ENCODE assay signal across 8 mouse cellular contexts in the genomic region with DNA sequence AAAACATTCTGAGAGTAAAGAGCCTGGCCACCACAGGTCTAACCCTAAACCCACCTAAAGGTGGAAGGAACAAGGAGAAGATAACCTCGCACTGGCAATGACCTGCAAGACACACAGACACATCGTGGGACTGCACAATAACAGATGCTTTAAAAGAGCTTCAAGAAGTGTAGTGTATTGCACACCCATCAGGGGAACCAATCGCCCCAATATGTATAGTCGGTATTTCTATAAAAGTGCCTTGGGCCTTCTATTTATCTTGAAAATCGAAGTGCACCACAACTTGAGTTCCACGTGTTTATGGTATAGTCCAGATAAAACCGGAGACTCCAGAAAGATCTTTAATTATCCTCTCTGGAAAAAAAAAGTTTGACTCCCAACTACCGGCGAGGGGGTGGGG. TPM values are rescaled to one million over a fixed set of nuclear protein-coding genes. Genes with fewer than 3 reads are reported as not detected.
DNase-seq lines count a peak whose midpoint lies in the region; ATAC-seq and TF ChIP-seq lines count a peak whose summit lies in the region.

No protein-coding gene starts in this region.

- H3K9me3 ChIP-seq in hindbrain, embryonic 15.5 days: no peaks in the 10 kb centered on the region
- H3K9me3 ChIP-seq in midbrain, postnatal 0 days (ENCODE audit: low read length): no peaks in the 10 kb centered on the region

- DNase-seq in lung, adult 2 months: no peak
- no peak for DNase-seq in lung, postnatal 4 days
- peak; percentile 13 for DNase-seq in embryo, embryonic 11.5 days (ENCODE audit: low read depth, low spot score)
- DNase-seq in midbrain, postnatal 0 days (ENCODE audit: low spot score): no peak
- no peak for DNase-seq in right cerebral cortex, postnatal 14 days
- DNase-seq in left cerebral cortex, postnatal 14 days (ENCODE audit: low spot score in 2 of 2): no peak
- no peak for DNase-seq in spleen, postnatal 36 days (ENCODE audit: low spot score in 2 of 2)

- peak overlapping the region; percentile 33 for H3K4me3 ChIP-seq in lung, adult 2 months (replicated peaks; ENCODE audit: extremely low read depth, low read depth, low read length)
- peak overlapping the region; percentile 63 for H3K4me3 ChIP-seq in hindbrain, embryonic 15.5 days
- peak overlapping the region; percentile 57 for H3K4me3 ChIP-seq in midbrain, postnatal 0 days (ENCODE audit: low read depth, low read length)

- peak overlapping the region; percentile 68 for H3K4me2 ChIP-seq in hindbrain, embryonic 15.5 days
- H3K4me2 ChIP-seq in midbrain, postnatal 0 days (ENCODE audit: low read depth, low read length, poor library complexity, severe bottlenecking): peak overlapping the region; percentile 61

- TF ChIP-seq POLR2A in lung, adult 2 months (IDR thresholded peaks at IDR 0.05; ENCODE audit: borderline replicate concordance, extremely low read depth, low read depth, low read length): no peak

- no peak for ATAC-seq in hindbrain, embryonic 15.5 days (ENCODE audit: low FRiP score, low read depth)
- no peak; the same call in 1 of the 2 replicates for ATAC-seq in midbrain, postnatal 0 days (ENCODE audit: low FRiP score)

- peak overlapping the region; percentile 74 for H3K9ac ChIP-seq in hindbrain, embryonic 15.5 days
- H3K9ac ChIP-seq in midbrain, postnatal 0 days (replicated peaks; ENCODE audit: low read length, poor library complexity, severe bottlenecking): peak overlapping the region; percentile 68; the same call in 1 of the 2 replicates

- TF ChIP-seq CTCF in lung, adult 2 months (IDR thresholded peaks at IDR 0.05; ENCODE audit: insufficient read depth, low read length): no peak
- no peak for TF ChIP-seq CTCF in midbrain, postnatal 0 days (IDR thresholded peaks at IDR 0.05)

- intact Hi-C loops in left cerebral cortex, postnatal 14 days (cut with DNase I): no loop called here

- peak overlapping the region; percentile 83 for H3K27ac ChIP-seq in hindbrain, embryonic 15.5 days (replicated peaks)
- no peak overlapping the region for H3K27ac ChIP-seq in midbrain, postnatal 0 days (ENCODE audit: low read depth, low read length)

- no peaks in the 10 kb centered on the region for H3K36me3 ChIP-seq in hindbrain, embryonic 15.5 days
- H3K36me3 ChIP-seq in midbrain, postnatal 0 days (ENCODE audit: insufficient read depth, low read length): no peaks in the 10 kb centered on the region

- H3K27me3 ChIP-seq in hindbrain, embryonic 15.5 days: no peaks in the 10 kb centered on the region
- no peaks in the 10 kb centered on the region for H3K27me3 ChIP-seq in midbrain, postnatal 0 days (ENCODE audit: insufficient read depth, low read length)

- peaks cover 6% of the 10 kb centered on the region for H3K4me1 ChIP-seq in lung, adult 2 months (ENCODE audit: control insufficient read depth, insufficient read depth, low read length)
- H3K4me1 ChIP-seq in hindbrain, embryonic 15.5 days (replicated peaks): peaks cover 18% of the 10 kb centered on the region
- no peaks in the 10 kb centered on the region; the same call in 1 of the 2 replicates for H3K4me1 ChIP-seq in midbrain, postnatal 0 days (ENCODE audit: insufficient read depth, low read length)

- WGBS in lung, adult 2 months: 7% methylated on average over 9 of the region's 9 CpGs
- 20% methylated on average over 9 of the region's 9 CpGs for WGBS in hindbrain, embryonic 15.5 days
- 20% methylated on average over 9 of the region's 9 CpGs for WGBS in midbrain, postnatal 0 days

RNA-seq across cellular contexts. Expression of gene Dut, which starts 0.3 kb away (rescaled TPM):
- 15.1 and 21.2 TPM in 2 replicates for polyA plus RNA-seq in lung, adult 2 months (2012; rRNA removed)
- polyA plus RNA-seq in hindbrain, embryonic 15.5 days (2015; fragmentation: Nextera tagmentation; extraction: Ambion mirVana): 75.6 and 76.1 TPM in 2 replicates
- 24.7 and 48.9 TPM in 2 replicates for total RNA-seq in midbrain, postnatal 0 days (2014; rRNA removed)
- 85.6 and 88.2 TPM in 2 replicates for polyA plus RNA-seq in midbrain, postnatal 0 days (2015; fragmentation: Nextera tagmentation; extraction: Ambion mirVana)
- 10 to 100 TPM; 27.6 to 29.0 TPM for total RNA-seq in left cerebral cortex, postnatal 14 days (2021)
